Mouse (Mus musculus) embryonic facial prominence, embryonic 12.5 days (tissue): ENCODE measurements around the gene Gtf3c5. TPM values are rescaled to one million over a fixed set of nuclear protein-coding genes. Genes with fewer than 3 reads are reported as not detected.
A peak's percentile ranks its signal among the peaks of the same experiment; 100 is the strongest.

Experiments
- ATAC-seq: fragments of 200-750 bp; cut with Nextera tagmentation; 2 replicates; pipeline ENCODE4 v1.8.0; 2017; ENCODE audit not compliant: insufficient number of reproducible peaks, insufficient read depth, low FRiP score, low TSS enrichment
- H3K27ac ChIP-seq: fragments of 300-500 bp; sonication (generic); 2 replicates; pipeline ENCODE4 v1.5.1; 2016; ENCODE audit warnings: mild to moderate bottlenecking
- H3K27me3 ChIP-seq: fragments of 300-500 bp; sonication (generic); 2 replicates; pipeline ENCODE4 v1.6.1; 2016; ENCODE audit warnings: mild to moderate bottlenecking, moderate library complexity
- H3K36me3 ChIP-seq: fragments of 300-500 bp; sonication (generic); 2 replicates; pipeline ENCODE4 v1.6.1; 2016; ENCODE audit warnings: mild to moderate bottlenecking
- H3K4me1 ChIP-seq: fragments of 300-500 bp; sonication (generic); 2 replicates; pipeline ENCODE4 v1.6.1; 2016
- H3K4me2 ChIP-seq: fragments of 300-500 bp; sonication (generic); replicated peaks from 2 replicates; pipeline ENCODE4 v1.6.1; 2016; ENCODE audit warnings: mild to moderate bottlenecking, moderate library complexity
- H3K4me3 ChIP-seq: fragments of 300-500 bp; sonication (generic); 2 replicates; pipeline ENCODE4 v1.5.1; 2016; ENCODE audit warnings: mild to moderate bottlenecking
- H3K9ac ChIP-seq: fragments of 300-500 bp; sonication (generic); 2 replicates; pipeline ENCODE4 v1.6.1; 2016; ENCODE audit warnings: mild to moderate bottlenecking, moderate library complexity
- H3K9me3 ChIP-seq: fragments of 300-500 bp; sonication (generic); 2 replicates; pipeline ENCODE4 v1.6.1; 2016; ENCODE audit warnings: mild to moderate bottlenecking, moderate library complexity
- WGBS: fragments of 180-500 bp; shearing (Covaris S2); methylation state at CpG from one replicate; pipeline ENCODE4 v1.1.7; 2016; 5-methylcytosine and 5-hydroxymethylcytosine counted together
- polyA plus RNA-seq: library from polyadenylated mRNA; unstranded; fragments of >200 nt; fragmentation: Nextera tagmentation; extraction: Ambion mirVana; gene quantifications from 2 replicates; pipeline ENCODE4 v1.2.1, GENCODE M21; 2016

The Gtf3c5 gene
- polyA plus RNA-seq, 1 experiment from 2014 or later, result 53.6 TPM

DNA sequence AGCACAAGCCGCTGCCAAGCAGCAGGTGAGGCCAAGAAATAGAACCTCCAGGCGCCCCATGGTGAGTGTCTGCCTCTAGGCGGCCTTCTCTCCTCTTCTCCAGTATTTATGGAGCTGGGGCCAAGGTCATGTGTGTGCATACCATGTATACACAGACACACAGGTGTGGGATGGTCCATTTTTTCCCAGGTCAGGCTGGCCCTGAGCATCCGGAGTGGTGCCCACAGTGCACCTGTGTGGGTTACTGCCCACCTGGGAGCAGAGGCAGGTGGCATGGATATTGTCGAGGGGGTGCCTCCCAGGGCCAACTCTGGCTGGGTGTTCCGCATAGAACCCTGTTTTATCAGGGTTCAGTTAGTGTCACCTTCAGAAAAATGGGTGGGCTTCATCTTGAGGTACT is 20.2 kb downstream of the Gtf3c5 start, which contains the start of gene Cel:
TSS of gene Cel (minus strand) at position 101 of the 400 bp plus-strand sequence.
- Histone ChIP-seq H3K9ac (no peak within 1 kb of the TSS), H3K9me3 (no peaks in the 10 kb centered on the region), H3K27me3 (no peaks in the 10 kb centered on the region), H3K27ac (no peak within 1 kb of the TSS), H3K4me1 (no peaks in the 10 kb centered on the region), H3K4me3 (no peak within 1 kb of the TSS), H3K4me2 (no peak within 1 kb of the TSS), H3K36me3 (peaks cover 31% of the 10 kb centered on the region)
- no peak for ATAC-seq
- 75% methylated on average over 6 of the region's 6 CpGs for WGBS

DNA sequence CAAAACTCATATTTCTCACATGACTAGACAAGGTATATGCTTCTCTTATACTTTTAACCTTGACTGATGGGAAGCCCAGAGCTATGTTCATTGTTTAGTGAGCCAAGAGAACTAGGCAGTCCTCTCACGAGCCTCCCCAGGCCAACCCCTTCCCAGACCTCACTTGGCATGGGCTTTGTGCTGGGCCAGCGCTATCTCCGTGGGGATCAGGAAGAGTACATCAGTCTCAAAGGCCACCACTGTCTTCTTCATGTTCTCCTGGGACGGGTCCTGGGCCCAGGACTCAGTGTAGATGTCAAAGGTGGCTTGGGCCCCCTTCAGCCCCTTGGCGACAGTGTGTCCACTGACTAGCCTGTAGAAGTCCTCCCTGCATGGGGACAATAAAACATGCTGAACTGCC is 26.1 kb downstream of the Gtf3c5 start:
- no peak overlapping the region for H3K27ac ChIP-seq
- no peaks in the 10 kb centered on the region for H3K27me3 ChIP-seq
- no peak for ATAC-seq
- H3K9me3 ChIP-seq, result no peaks in the 10 kb centered on the region
- no peaks in the 10 kb centered on the region for H3K4me1 ChIP-seq
- WGBS, result 87% methylated on average over 5 of the region's 5 CpGs
- H3K4me3 ChIP-seq, result no peak overlapping the region
- peaks cover 24% of the 10 kb centered on the region for H3K36me3 ChIP-seq
- no peak overlapping the region for H3K4me2 ChIP-seq
- no peak overlapping the region for H3K9ac ChIP-seq

DNA sequence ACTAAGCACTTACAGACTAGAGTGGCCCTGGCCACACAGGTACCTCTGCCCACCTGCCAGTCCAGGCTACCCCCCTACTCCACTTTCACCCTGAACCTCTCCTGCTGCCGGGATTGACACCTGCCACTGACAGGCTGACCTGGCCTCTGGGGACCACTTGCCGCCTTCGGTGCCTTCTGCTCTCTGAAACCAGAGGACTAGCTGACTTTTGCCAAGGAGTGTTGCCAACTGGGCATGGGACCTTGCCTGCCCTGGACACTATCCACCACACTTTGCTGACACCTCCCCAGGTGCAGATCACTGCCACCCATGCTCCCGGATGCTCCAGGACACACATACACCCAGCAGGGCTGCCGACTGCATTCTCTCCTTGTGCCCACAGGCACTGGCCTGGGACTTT is 31.2 kb downstream of the Gtf3c5 start:
- Histone ChIP-seq H3K4me2 (no peak overlapping the region), H3K9me3 (no peaks in the 10 kb centered on the region), H3K27me3 (no peaks in the 10 kb centered on the region), H3K4me1 (no peaks in the 10 kb centered on the region), H3K36me3 (peaks cover 73% of the 10 kb centered on the region), H3K27ac (no peak overlapping the region), H3K9ac (no peak overlapping the region), H3K4me3 (no peak overlapping the region)
- ATAC-seq, result no peak
- WGBS, result 93% methylated on average over 5 of the region's 5 CpGs

DNA sequence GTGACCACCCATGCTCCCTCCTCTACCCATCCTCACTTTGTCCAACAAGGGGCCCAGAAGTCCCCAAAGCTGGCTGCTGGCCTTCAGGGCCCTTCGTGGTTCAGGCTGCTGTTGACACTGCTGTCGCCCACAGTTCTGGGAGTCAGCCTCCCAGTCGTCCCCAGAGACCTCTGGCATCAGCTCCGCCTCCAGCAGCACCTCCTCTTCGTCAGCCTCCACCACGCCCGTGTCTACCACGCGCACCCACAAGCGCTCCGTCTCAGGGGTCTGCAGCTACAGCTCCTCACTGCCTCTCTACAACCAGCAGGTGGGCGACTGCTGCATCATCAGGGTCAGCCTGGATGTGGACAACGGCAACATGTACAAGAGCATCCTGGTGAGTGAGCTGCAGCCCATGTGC is 34.4 kb downstream of the Gtf3c5 start:
- Histone ChIP-seq H3K9ac (no peak overlapping the region), H3K9me3 (no peaks in the 10 kb centered on the region), H3K27me3 (no peaks in the 10 kb centered on the region), H3K36me3 (peaks cover 95% of the 10 kb centered on the region), H3K4me1 (no peaks in the 10 kb centered on the region), H3K4me2 (no peak overlapping the region), H3K27ac (no peak overlapping the region), H3K4me3 (no peak overlapping the region)
- ATAC-seq, result no peak
- 90% methylated on average over 13 of the region's 13 CpGs for WGBS

DNA sequence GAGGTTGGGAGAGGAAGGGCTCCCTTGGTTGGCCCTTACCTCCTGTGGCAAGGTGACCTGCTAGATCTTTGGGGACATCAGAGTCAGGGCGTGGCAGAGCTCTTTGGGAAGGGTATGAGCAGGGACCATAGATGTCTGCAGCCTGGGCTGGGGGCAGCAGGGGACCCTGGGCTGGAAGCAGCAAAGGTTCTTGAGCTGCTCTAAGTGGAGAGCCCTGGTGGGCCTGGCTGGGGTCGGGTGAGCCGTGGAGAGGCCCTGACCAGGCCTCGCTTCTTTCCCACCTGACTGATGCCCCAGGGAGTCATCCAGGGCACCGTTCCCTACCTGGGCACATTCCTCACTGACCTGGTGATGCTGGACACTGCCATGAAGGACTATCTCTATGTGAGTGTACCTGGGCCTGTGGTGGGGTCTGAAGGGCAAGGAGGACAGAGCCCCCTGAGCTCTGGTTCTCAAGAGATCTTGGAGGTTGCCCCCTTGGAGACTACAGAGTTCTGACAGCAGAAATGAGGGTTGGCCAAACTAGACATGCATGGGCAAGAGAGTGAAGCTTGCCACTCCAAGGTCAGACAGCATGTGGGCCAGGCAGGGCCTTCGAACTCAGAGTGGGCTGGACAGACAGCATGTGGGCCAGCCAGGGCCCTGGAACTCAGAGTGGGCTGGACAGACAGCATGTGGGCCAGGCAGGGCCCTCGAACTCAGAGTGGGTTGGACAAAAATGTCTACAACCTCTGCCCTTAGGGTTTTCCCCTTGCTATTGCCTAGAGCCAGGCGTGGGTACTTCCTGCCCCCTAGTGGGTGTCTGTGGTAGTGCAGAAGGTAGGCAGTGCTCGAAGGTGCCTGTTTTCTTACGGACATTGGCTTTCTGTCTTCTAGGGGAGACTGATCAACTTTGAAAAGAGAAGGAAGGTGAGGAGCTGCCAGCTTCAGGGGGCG is 36.0 kb downstream of the Gtf3c5 start:
- Histone ChIP-seq H3K9ac (no peak overlapping the region), H3K4me2 (no peak overlapping the region), H3K27me3 (no peaks in the 10 kb centered on the region), H3K36me3 (peaks cover 96% of the 10 kb centered on the region), H3K4me1 (no peaks in the 10 kb centered on the region), H3K27ac (no peak overlapping the region), H3K4me3 (no peak overlapping the region), H3K9me3 (no peaks in the 10 kb centered on the region)
- WGBS, result 50% methylated on average over 11 of the region's 11 CpGs
- ATAC-seq, result peak; percentile 25; the same call in 1 of the 2 replicates

DNA sequence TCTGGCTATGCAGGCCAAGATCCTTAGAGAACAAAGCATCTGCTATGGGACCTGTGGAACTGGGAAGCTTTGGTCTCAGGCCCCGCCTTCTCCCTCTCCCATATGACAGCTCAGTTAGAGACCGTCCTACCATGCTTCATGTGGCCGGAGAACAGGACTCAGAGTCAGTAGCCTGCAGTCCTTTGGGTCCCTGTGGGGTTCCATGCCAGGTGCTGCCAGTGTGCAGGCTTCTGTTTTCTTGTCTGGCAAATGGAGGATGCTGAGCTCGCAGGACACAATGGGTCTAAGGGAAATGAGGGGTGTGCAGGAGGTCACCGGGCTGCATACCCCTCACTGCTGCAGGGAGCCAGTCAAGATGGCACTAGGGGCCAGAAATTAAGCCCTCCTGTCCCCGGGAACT is 37.0 kb downstream of the Gtf3c5 start:
- peaks cover 96% of the 10 kb centered on the region for H3K36me3 ChIP-seq
- H3K27ac ChIP-seq, result no peak overlapping the region
- WGBS, result 71% methylated on average over 6 of the region's 6 CpGs
- H3K27me3 ChIP-seq, result no peaks in the 10 kb centered on the region
- no peak; the same call in 1 of the 2 replicates for ATAC-seq
- H3K9me3 ChIP-seq, result no peaks in the 10 kb centered on the region
- no peaks in the 10 kb centered on the region for H3K4me1 ChIP-seq
- no peak overlapping the region for H3K9ac ChIP-seq
- H3K4me3 ChIP-seq, result no peak overlapping the region
- no peak overlapping the region for H3K4me2 ChIP-seq

DNA sequence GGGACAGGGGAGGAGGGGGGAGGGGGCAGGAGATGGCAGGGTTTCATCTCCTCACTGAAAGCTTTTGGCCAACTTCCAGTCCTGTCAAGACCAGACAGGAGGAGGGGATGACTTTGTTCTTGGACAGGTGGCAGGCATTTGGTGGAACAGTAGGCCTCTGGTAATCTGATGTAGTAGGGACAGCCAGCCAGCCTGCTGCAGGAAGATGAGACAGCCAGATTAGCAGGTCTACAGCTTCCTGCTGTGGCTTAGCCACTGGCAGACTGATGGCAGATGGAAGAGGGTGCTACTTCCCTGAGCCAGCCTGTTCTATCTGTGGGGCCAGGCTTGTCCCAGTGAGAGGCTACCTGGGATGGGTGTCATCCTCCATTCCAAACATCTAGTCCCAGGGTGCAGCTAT is 37.6 kb downstream of the Gtf3c5 start:
- no peak for ATAC-seq
- Histone ChIP-seq H3K27me3 (no peaks in the 10 kb centered on the region), H3K27ac (no peak overlapping the region), H3K4me3 (no peak overlapping the region), H3K9ac (no peak overlapping the region), H3K9me3 (no peaks in the 10 kb centered on the region), H3K4me1 (no peaks in the 10 kb centered on the region), H3K36me3 (peaks cover 95% of the 10 kb centered on the region), H3K4me2 (no peak overlapping the region)

DNA sequence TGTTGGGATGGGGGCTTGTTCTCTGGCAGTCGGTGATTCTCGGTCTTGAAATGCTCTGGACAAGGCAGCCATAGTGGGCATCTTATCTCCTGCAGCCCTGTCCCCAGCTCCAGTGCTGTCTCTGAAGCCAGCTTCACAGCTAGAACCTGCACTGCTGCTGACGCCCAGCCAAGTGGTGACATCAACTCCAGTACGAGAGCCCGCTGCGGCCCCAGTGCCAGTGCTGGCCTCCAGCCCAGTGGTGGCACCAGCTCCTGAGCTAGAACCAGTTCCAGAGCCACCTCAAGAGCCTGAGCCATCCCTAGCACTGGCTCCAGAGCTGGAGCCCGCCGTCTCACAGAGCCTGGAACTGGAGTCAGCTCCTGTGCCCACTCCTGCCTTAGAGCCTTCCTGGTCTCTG is 39.7 kb downstream of the Gtf3c5 start:
- H3K4me2 ChIP-seq, result no peak overlapping the region
- peaks cover 83% of the 10 kb centered on the region for H3K36me3 ChIP-seq
- no peaks in the 10 kb centered on the region for H3K27me3 ChIP-seq
- no peak overlapping the region for H3K27ac ChIP-seq
- WGBS, result 91% methylated on average over 8 of the region's 8 CpGs
- H3K4me1 ChIP-seq, result peaks cover 16% of the 10 kb centered on the region
- no peak overlapping the region for H3K9ac ChIP-seq
- no peak overlapping the region for H3K4me3 ChIP-seq
- no peaks in the 10 kb centered on the region for H3K9me3 ChIP-seq
- no peak for ATAC-seq

DNA sequence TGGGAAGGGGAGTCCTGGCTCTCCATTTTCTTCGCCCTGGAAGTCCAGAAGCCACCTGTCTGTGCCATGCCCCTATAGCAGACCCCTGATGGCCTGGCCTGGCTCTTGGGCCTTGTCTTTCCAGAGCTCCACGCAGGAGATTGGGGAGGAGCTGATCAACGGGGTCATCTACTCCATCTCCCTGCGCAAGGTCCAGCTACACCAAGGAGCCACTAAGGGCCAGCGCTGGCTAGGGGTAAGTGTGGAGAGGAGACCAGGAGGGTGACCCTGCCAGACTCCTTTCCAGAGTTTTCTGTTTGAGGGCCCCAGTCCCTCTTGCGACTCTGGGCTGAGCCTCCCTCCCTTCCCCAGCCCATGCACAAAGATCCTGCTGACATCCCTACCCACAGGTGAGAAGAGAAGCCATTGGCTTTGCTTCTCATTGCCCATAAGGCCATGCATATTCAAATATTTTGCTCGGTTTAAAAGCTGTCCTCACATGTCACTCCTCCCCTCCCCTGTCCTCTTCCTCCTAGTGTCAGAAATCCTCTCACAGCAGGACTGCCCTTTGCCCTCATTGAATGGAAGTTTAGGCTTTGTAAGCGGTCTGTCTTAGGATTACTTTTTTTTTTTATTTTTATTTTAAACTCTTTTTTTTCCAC is 42.8 kb downstream of the Gtf3c5 start:
- no peak overlapping the region for H3K9ac ChIP-seq
- H3K4me3 ChIP-seq, result no peak overlapping the region
- no peak overlapping the region for H3K4me2 ChIP-seq
- no peaks in the 10 kb centered on the region for H3K27me3 ChIP-seq
- ATAC-seq, result no peak
- H3K27ac ChIP-seq, result no peak overlapping the region
- H3K9me3 ChIP-seq, result no peaks in the 10 kb centered on the region
- WGBS, result 76% methylated on average over 8 of the region's 8 CpGs
- H3K36me3 ChIP-seq, result peaks cover 55% of the 10 kb centered on the region
- H3K4me1 ChIP-seq, result peaks cover 47% of the 10 kb centered on the region

DNA sequence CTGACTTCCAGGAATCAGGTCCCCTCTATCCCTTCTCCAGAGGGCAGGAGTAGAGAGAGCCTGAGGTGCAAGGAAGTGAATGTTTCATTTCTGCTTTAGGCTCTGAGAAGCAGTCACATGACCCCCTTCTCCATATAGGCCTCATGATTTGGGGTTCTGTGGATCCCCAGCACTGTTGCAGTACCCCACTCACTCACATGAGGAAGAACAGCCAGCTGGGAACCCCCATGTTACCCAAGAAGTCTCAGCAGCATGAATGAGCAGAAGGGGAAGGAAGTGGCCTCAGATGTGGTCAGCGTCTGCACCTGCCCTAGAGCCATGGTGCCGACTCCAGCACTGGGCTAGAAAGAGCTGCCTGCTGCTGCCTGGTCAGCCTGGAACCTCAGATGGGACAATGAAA is 43.6 kb downstream of the Gtf3c5 start:
- Histone ChIP-seq H3K27me3 (no peaks in the 10 kb centered on the region), H3K4me1 (peaks cover 55% of the 10 kb centered on the region), H3K9ac (0 out of 2 replicates have a peak overlapping the region, but pooled peaks have one; percentile 20), H3K9me3 (no peaks in the 10 kb centered on the region), H3K36me3 (peaks cover 47% of the 10 kb centered on the region), H3K27ac (peak overlapping the region; percentile 87), H3K4me2 (no peak overlapping the region), H3K4me3 (no peak overlapping the region)
- 66% methylated on average over 2 of the region's 2 CpGs for WGBS
- no peak for ATAC-seq

DNA sequence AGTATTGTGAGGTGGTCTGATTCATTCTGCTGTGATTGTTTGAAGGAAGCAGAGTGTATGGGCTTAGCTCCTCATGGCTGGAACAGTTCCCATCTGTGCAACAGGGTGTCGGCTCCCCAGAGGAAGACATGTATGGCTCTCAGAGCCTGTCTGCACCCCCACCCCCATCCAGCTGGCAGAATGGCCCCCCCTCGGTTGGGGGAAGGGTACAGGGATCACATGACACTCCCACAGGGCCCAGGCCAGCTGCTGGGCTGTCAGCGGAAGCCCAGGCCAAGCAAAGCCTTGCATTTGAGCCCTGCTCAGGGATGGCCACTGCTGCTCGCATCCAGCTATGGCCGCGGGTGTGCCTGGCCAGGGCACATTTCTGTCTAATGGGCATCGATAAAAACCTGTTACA is 44.3 kb downstream of the Gtf3c5 start:
- Histone ChIP-seq H3K4me1 (peaks cover 62% of the 10 kb centered on the region), H3K27ac (peak overlapping the region; percentile 87), H3K9me3 (no peaks in the 10 kb centered on the region), H3K9ac (peak overlapping the region; percentile 20), H3K4me3 (no peak overlapping the region), H3K36me3 (peaks cover 40% of the 10 kb centered on the region), H3K27me3 (no peaks in the 10 kb centered on the region), H3K4me2 (no peak overlapping the region)
- ATAC-seq, result peak; percentile 32; the same call in 1 of the 2 replicates
- WGBS, result 26% methylated on average over 7 of the region's 7 CpGs

DNA sequence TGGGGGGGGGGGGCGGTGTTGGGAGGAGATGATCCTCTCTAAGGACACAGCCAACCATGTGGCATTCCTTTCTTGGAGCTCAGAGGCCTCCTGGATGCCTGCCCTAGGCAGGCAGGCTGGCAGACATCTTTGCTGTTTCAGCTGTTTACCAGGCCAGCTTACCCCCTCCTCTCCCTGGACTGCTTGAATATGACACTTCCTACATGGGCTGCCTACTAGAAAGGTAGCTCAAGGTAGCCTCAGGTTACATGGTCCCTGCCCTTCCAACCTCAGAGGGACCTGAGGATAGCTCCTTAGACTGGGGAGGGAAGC is 44.8 kb downstream of the Gtf3c5 start:
- Histone ChIP-seq H3K4me3 (no peak overlapping the region), H3K27ac (peak overlapping the region; percentile 87), H3K27me3 (no peaks in the 10 kb centered on the region), H3K9me3 (no peaks in the 10 kb centered on the region), H3K4me2 (no peak overlapping the region), H3K36me3 (peaks cover 35% of the 10 kb centered on the region), H3K9ac (peak overlapping the region; percentile 30; the same call in 1 of the 2 replicates), H3K4me1 (peaks cover 67% of the 10 kb centered on the region)
- no peak for ATAC-seq
- 38% methylated on average over 1 of the region's 1 CpGs for WGBS
